Mouse (Mus musculus) splenic B cell, adult 2 months (primary cell): ENCODE measurements at regions not wholly inside any gene's neighbourhood (a gene's known extent, or its start where the extent isn't known, plus 50 kb on each side); places are given as distances from the start of the nearest gene placed in this dataset.

Experiments used
- DNase-seq: peaks from one replicate; pipeline ENCODE4 v3.0.0-alpha.2; 2011; ENCODE audit warnings: low read depth, low spot score
- H3K27me3 ChIP-seq: 2 replicates; pipeline ENCODE4 v1.6.1; 2012; ENCODE audit warnings: mild to moderate bottlenecking, low read length, moderate library complexity, mixed read lengths; ENCODE audit not compliant: control insufficient read depth, poor library complexity, insufficient read depth, severe bottlenecking
- H3K36me3 ChIP-seq: 2 replicates; pipeline ENCODE4 v1.6.1; 2012; ENCODE audit warnings: mild to moderate bottlenecking, low read length, moderate library complexity, mixed read lengths; ENCODE audit not compliant: control insufficient read depth, poor library complexity, insufficient read depth, severe bottlenecking

- Histone ChIP-seq H3K36me3 (no peaks in the 10 kb centered on the region), H3K27me3 (no peaks in the 10 kb centered on the region)
- DNase-seq: no peak
Observed at GRCm38 (mm10) chr7:115380989-115381610, 637.6 kb downstream of the Insc start.

GRCm38 (mm10) chr7:115382876-115383275 is 639.4 kb downstream of the Insc start:
- Histone ChIP-seq H3K27me3 (no peaks in the 10 kb centered on the region), H3K36me3 (no peaks in the 10 kb centered on the region)
- no peak for DNase-seq

GRCm38 (mm10) chr7:115388874-115389273 is 645.4 kb downstream of the Insc start:
- no peaks in the 10 kb centered on the region for H3K36me3 ChIP-seq
- no peak for DNase-seq
- no peaks in the 10 kb centered on the region for H3K27me3 ChIP-seq

- H3K36me3 ChIP-seq: no peaks in the 10 kb centered on the region
- DNase-seq: no peak
- H3K27me3 ChIP-seq: no peaks in the 10 kb centered on the region
Observed at GRCm38 (mm10) chr7:115392520-115392919, 646.1 kb downstream of the Sox6 start.

GRCm38 (mm10) chr7:115398202-115398601 is 640.4 kb downstream of the Sox6 start:
- no peak for DNase-seq
- H3K36me3 ChIP-seq: no peaks in the 10 kb centered on the region

GRCm38 (mm10) chr7:115399461-115399860 is 639.1 kb downstream of the Sox6 start:
- no peak for DNase-seq
- no peaks in the 10 kb centered on the region for H3K36me3 ChIP-seq
- no peaks in the 10 kb centered on the region for H3K27me3 ChIP-seq

More at GRCm38 (mm10) chr7:115398202-115398601, 640.4 kb downstream of the Sox6 start:
- H3K27me3 ChIP-seq: no peaks in the 10 kb centered on the region

- H3K27me3 ChIP-seq: no peaks in the 10 kb centered on the region
- no peaks in the 10 kb centered on the region for H3K36me3 ChIP-seq
- no peak for DNase-seq
Observed at GRCm38 (mm10) chr7:115407889-115408288, 630.7 kb downstream of the Sox6 start.

- Histone ChIP-seq H3K36me3 (no peaks in the 10 kb centered on the region), H3K27me3 (no peaks in the 10 kb centered on the region)
- no peak for DNase-seq
Observed at GRCm38 (mm10) chr7:115408915-115409314, 629.7 kb downstream of the Sox6 start.

- no peak for DNase-seq
- H3K27me3 ChIP-seq: no peaks in the 10 kb centered on the region
- H3K36me3 ChIP-seq: no peaks in the 10 kb centered on the region
Observed at GRCm38 (mm10) chr7:115410501-115411230, 627.9 kb downstream of the Sox6 start.

GRCm38 (mm10) chr7:115411456-115411855 is 627.1 kb downstream of the Sox6 start:
- H3K36me3 ChIP-seq: no peaks in the 10 kb centered on the region
- no peaks in the 10 kb centered on the region for H3K27me3 ChIP-seq
- DNase-seq: no peak

GRCm38 (mm10) chr7:115415147-115415561 is 623.4 kb downstream of the Sox6 start:
- no peak for DNase-seq
- H3K27me3 ChIP-seq: no peaks in the 10 kb centered on the region
- H3K36me3 ChIP-seq: no peaks in the 10 kb centered on the region
